Mouse (Mus musculus): ENCODE results near the gene Cytl1.

DNA sequence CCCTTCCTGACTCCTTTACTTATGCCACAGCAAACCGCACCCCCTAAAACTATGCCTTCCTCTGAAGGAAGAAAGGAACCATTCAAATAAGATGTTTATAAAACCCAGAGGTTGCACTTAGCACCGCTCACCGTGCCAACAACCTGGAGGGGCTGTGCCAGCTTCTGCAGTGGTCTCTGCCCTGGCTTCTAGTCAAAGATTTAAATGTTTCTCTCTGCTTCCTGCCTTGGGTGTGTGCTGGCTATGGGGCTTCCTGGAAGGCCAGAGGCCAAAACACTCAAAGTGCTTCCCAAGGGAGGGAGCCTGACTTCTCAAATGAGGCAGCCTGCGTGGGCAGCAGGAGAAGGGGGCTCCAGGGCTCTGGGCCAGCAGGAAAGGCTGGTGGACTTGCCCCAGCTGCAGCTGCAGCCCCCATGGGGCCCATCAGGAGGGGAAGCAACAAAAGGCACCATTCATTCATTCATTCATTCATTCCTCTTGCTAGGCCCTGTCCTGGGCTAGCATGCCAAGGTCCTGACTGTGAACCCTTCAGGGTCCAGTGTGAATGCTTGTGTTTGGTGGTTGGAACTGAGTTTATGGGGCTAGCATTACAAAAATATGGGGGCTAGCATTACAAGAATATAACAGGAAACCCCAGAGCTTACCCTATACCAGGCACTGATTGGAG, 10.0 kb upstream of the Cytl1 start:
- TF ChIP-seq CTCF (IDR thresholded peaks at IDR 0.05): no peak
- TF ChIP-seq EP300 (IDR thresholded peaks at IDR 0.05): no peak
